Mouse (Mus musculus): ENCODE data around the gene Lsm11.

DNA sequence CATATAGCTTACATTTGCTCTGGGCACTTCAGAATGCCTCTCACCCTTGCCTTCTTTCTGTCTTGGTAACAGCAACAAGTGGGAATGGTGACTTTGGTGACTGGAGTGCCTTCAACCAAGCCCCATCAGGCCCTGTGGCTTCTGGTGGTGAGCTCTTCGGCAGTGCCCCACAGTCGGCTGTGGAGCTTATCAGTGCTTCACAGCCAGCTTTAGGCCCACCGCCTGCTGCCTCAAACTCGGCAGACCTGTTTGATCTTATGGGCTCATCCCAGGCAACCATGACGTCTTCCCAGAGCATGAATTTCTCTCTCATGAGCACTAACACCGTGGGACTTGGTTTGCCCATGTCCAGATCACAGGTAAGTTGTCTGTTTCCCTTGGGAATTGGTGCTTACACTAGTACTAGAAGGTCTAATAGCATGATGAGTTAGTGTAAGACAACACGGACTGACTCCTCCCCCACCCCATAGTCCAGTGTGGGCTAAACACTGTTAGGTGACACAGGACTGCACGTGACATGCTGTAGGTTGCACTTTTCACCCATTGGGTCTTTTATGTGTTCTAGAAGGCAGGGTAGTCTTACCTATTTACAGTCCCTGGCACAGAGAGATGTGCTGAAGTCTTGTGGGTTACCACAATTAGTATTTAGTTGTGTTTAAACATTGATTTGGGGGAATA is 38.5 kb downstream of the Lsm11 start:
- TF ChIP-seq CTCF (conservative IDR thresholded peaks at IDR 0.05; ENCODE audit: insufficient read depth, insufficient read length, low read depth, low read length) (no peak), POLR2A (IDR thresholded peaks at IDR 0.05; ENCODE audit: low read depth, low read length) (no peak)

Measured in kidney, adult 2 months (tissue).